Mouse (Mus musculus): ENCODE measurements around the gene Fam186b. TPM values are rescaled to one million over a fixed set of nuclear protein-coding genes. Genes with fewer than 3 reads are reported as not detected.

The Fam186b gene
- total RNA-seq (2021), result not detected
- long read RNA-seq, experiment 1, result 0 reads
- long read RNA-seq, experiment 2, result 0 reads

GRCm38 (mm10) chr15:99295484-99295981, at the start of gene Fam186b:
Fam186b (minus strand) TSS chr15:99295888.
- peak; percentile 24 for DNase-seq (ENCODE audit: low spot score)

- DNase-seq (ENCODE audit: low spot score), result peak; percentile 49
Measured at GRCm38 (mm10) chr15:99344961-99345360, 49.3 kb upstream of the Fam186b start.

- peak; percentile 51 for DNase-seq (ENCODE audit: low spot score)
Measured at GRCm38 (mm10) chr15:99344148-99344870, 48.6 kb upstream of the Fam186b start.

- peak; percentile 56 for DNase-seq (ENCODE audit: low spot score)
Measured at GRCm38 (mm10) chr15:99343414-99344147, 47.9 kb upstream of the Fam186b start.

GRCm38 (mm10) chr15:99342194-99342981, 46.7 kb upstream of the Fam186b start:
- DNase-seq (ENCODE audit: low spot score), result no peak

- DNase-seq (ENCODE audit: low spot score), result no peak
Measured at GRCm38 (mm10) chr15:99341102-99341501, 45.4 kb upstream of the Fam186b start.

- no peak for DNase-seq (ENCODE audit: low spot score)
Measured at GRCm38 (mm10) chr15:99339669-99340068, 44.0 kb upstream of the Fam186b start.

- DNase-seq (ENCODE audit: low spot score), result no peak
Measured at GRCm38 (mm10) chr15:99338916-99339315, 43.2 kb upstream of the Fam186b start.

- DNase-seq (ENCODE audit: low spot score), result no peak
Measured at GRCm38 (mm10) chr15:99335801-99336320, 40.2 kb upstream of the Fam186b start.

GRCm38 (mm10) chr15:99334500-99334899, 38.8 kb upstream of the Fam186b start:
- DNase-seq (ENCODE audit: low spot score), result no peak

GRCm38 (mm10) chr15:99333676-99334065, 38.0 kb upstream of the Fam186b start:
- no peak for DNase-seq (ENCODE audit: low spot score)

GRCm38 (mm10) chr15:99332921-99333675, 37.4 kb upstream of the Fam186b start:
- peak; percentile 84 for DNase-seq (ENCODE audit: low spot score)

GRCm38 (mm10) chr15:99332111-99332510, 36.4 kb upstream of the Fam186b start:
- DNase-seq (ENCODE audit: low spot score), result no peak

- DNase-seq (ENCODE audit: low spot score), result no peak
Measured at GRCm38 (mm10) chr15:99331341-99331740, 35.7 kb upstream of the Fam186b start.

- DNase-seq (ENCODE audit: low spot score), result no peak
Measured at GRCm38 (mm10) chr15:99330324-99330723, 34.6 kb upstream of the Fam186b start.

GRCm38 (mm10) chr15:99328011-99328410, 32.3 kb upstream of the Fam186b start:
- DNase-seq (ENCODE audit: low spot score), result no peak

GRCm38 (mm10) chr15:99326959-99327358, 31.3 kb upstream of the Fam186b start:
- no peak for DNase-seq (ENCODE audit: low spot score)

GRCm38 (mm10) chr15:99326407-99326806, 30.7 kb upstream of the Fam186b start:
- DNase-seq (ENCODE audit: low spot score), result no peak

- no peak for DNase-seq (ENCODE audit: low spot score)
Measured at GRCm38 (mm10) chr15:99325598-99325997, 29.9 kb upstream of the Fam186b start.

GRCm38 (mm10) chr15:99324151-99324550, 28.5 kb upstream of the Fam186b start:
- no peak for DNase-seq (ENCODE audit: low spot score)

- DNase-seq (ENCODE audit: low spot score), result peak; percentile 19
Measured at GRCm38 (mm10) chr15:99320978-99321377, 25.3 kb upstream of the Fam186b start.
